Mouse (Mus musculus): ENCODE results near the gene Ear6.

- TF ChIP-seq POLR2A (IDR thresholded peaks at IDR 0.05; ENCODE audit: low read depth, low read length) = no peak
- TF ChIP-seq CTCF (conservative IDR thresholded peaks at IDR 0.05; ENCODE audit: insufficient read depth, insufficient read length, low read depth, low read length) = no peak
These were observed 26.9 kb upstream of the Ear6 start for GRCm38 (mm10) chr14:51826625-51827024.
